Mouse (Mus musculus): ENCODE results near the gene Ubap2. TPM values are rescaled to one million over a fixed set of nuclear protein-coding genes. Genes with fewer than 3 reads are reported as not detected.

The Ubap2 gene
- polyA plus RNA-seq, 1 experiment from 2014 or later = 67.8 TPM

GRCm38 (mm10) chr4:41298976-41299375 is 24.0 kb upstream of the Ubap2 start:
- H3K4me3 ChIP-seq = no peak overlapping the region
- H3K36me3 ChIP-seq = peaks cover 97% of the 10 kb centered on the region
- H3K27me3 ChIP-seq (replicated peaks) = no peaks in the 10 kb centered on the region
- H3K9me3 ChIP-seq (replicated peaks) = no peaks in the 10 kb centered on the region
- no peak for ATAC-seq (ENCODE audit: insufficient number of reproducible peaks, low FRiP score)
- 0 out of 2 replicates have a peak, but pooled peaks cover 2% of the 10 kb centered on the region for H3K4me1 ChIP-seq (replicated peaks)
- no peak overlapping the region for H3K9ac ChIP-seq
- WGBS = 85% methylated on average over 5 of the region's 5 CpGs
- no peak overlapping the region for H3K4me2 ChIP-seq
- no peak overlapping the region for H3K27ac ChIP-seq (ENCODE audit: poor library complexity, severe bottlenecking)

- H3K9me3 ChIP-seq (replicated peaks) = no peaks in the 10 kb centered on the region
- ATAC-seq (ENCODE audit: insufficient number of reproducible peaks, low FRiP score) = no peak
Observed at GRCm38 (mm10) chr4:41295960-41296359, 21.0 kb upstream of the Ubap2 start.

GRCm38 (mm10) chr4:41295507-41295906 is 20.6 kb upstream of the Ubap2 start:
- Histone ChIP-seq H3K9ac (no peak overlapping the region), H3K4me1 (replicated peaks) (no peaks in the 10 kb centered on the region), H3K4me3 (no peak overlapping the region), H3K27ac (ENCODE audit: poor library complexity, severe bottlenecking) (no peak overlapping the region), H3K4me2 (no peak overlapping the region), H3K27me3 (replicated peaks) (no peaks in the 10 kb centered on the region), H3K9me3 (replicated peaks) (no peaks in the 10 kb centered on the region), H3K36me3 (peaks cover 99% of the 10 kb centered on the region)
- no peak for ATAC-seq (ENCODE audit: insufficient number of reproducible peaks, low FRiP score)
- WGBS = 87% methylated on average over 11 of the region's 11 CpGs

More at GRCm38 (mm10) chr4:41295960-41296359, 21.0 kb upstream of the Ubap2 start:
- Histone ChIP-seq H3K9ac (no peak overlapping the region), H3K4me1 (replicated peaks) (no peaks in the 10 kb centered on the region), H3K27me3 (replicated peaks) (no peaks in the 10 kb centered on the region), H3K27ac (ENCODE audit: poor library complexity, severe bottlenecking) (no peak overlapping the region), H3K4me2 (no peak overlapping the region), H3K4me3 (no peak overlapping the region), H3K36me3 (peaks cover 99% of the 10 kb centered on the region)
- WGBS = 93% methylated on average over 7 of the region's 7 CpGs

- Histone ChIP-seq H3K9ac (no peak overlapping the region), H3K4me2 (no peak overlapping the region), H3K4me1 (replicated peaks) (no peaks in the 10 kb centered on the region), H3K36me3 (peaks cover 91% of the 10 kb centered on the region), H3K9me3 (replicated peaks) (no peaks in the 10 kb centered on the region), H3K27me3 (replicated peaks) (no peaks in the 10 kb centered on the region), H3K4me3 (no peak overlapping the region), H3K27ac (ENCODE audit: poor library complexity, severe bottlenecking) (no peak overlapping the region)
- ATAC-seq (ENCODE audit: insufficient number of reproducible peaks, low FRiP score) = no peak
- 89% methylated on average over 4 of the region's 4 CpGs for WGBS
Observed at GRCm38 (mm10) chr4:41293907-41294306, 19.0 kb upstream of the Ubap2 start.

GRCm38 (mm10) chr4:41289802-41290201 is 14.9 kb upstream of the Ubap2 start:
- no peak for ATAC-seq (ENCODE audit: insufficient number of reproducible peaks, low FRiP score)
- Histone ChIP-seq H3K4me1 (replicated peaks) (no peaks in the 10 kb centered on the region), H3K4me3 (no peak overlapping the region), H3K27ac (ENCODE audit: poor library complexity, severe bottlenecking) (no peak overlapping the region), H3K4me2 (no peak overlapping the region), H3K36me3 (peaks cover 51% of the 10 kb centered on the region), H3K9ac (no peak overlapping the region), H3K27me3 (replicated peaks) (no peaks in the 10 kb centered on the region), H3K9me3 (replicated peaks) (no peaks in the 10 kb centered on the region)
- WGBS = 78% methylated on average over 7 of the region's 7 CpGs

GRCm38 (mm10) chr4:41286420-41286819 is 11.5 kb upstream of the Ubap2 start:
- Histone ChIP-seq H3K36me3 (peaks cover 17% of the 10 kb centered on the region), H3K9ac (no peak overlapping the region), H3K4me2 (no peak overlapping the region), H3K4me1 (replicated peaks) (no peaks in the 10 kb centered on the region), H3K4me3 (no peak overlapping the region), H3K9me3 (replicated peaks) (no peaks in the 10 kb centered on the region), H3K27ac (ENCODE audit: poor library complexity, severe bottlenecking) (no peak overlapping the region), H3K27me3 (replicated peaks) (no peaks in the 10 kb centered on the region)
- 16% methylated on average over 3 of the region's 3 CpGs for WGBS
- ATAC-seq (ENCODE audit: insufficient number of reproducible peaks, low FRiP score) = no peak

- no peaks in the 10 kb centered on the region for H3K9me3 ChIP-seq (replicated peaks)
- no peaks in the 10 kb centered on the region for H3K36me3 ChIP-seq
- ATAC-seq (ENCODE audit: insufficient number of reproducible peaks, low FRiP score) = no peak
- H3K27me3 ChIP-seq (replicated peaks) = no peaks in the 10 kb centered on the region
- no peak overlapping the region for H3K4me2 ChIP-seq
- no peak overlapping the region for H3K9ac ChIP-seq
- H3K4me3 ChIP-seq = no peak overlapping the region
- no peaks in the 10 kb centered on the region for H3K4me1 ChIP-seq (replicated peaks)
- 73% methylated on average over 2 of the region's 2 CpGs for WGBS
- H3K27ac ChIP-seq (ENCODE audit: poor library complexity, severe bottlenecking) = no peak overlapping the region
Observed at GRCm38 (mm10) chr4:41284087-41284486, 9.1 kb upstream of the Ubap2 start.

- Histone ChIP-seq H3K4me3 (peak overlapping the region; percentile 97; the same call in 1 of the 2 replicates), H3K27ac (ENCODE audit: poor library complexity, severe bottlenecking) (peak overlapping the region; percentile 97; the same call in 1 of the 2 replicates), H3K27me3 (replicated peaks) (no peaks in the 10 kb centered on the region), H3K9me3 (replicated peaks) (no peaks in the 10 kb centered on the region), H3K4me1 (replicated peaks) (peaks cover 27% of the 10 kb centered on the region), H3K4me2 (peak overlapping the region; percentile 86), H3K36me3 (peaks cover 3% of the 10 kb centered on the region), H3K9ac (peak overlapping the region; percentile 90)
- ATAC-seq (ENCODE audit: insufficient number of reproducible peaks, low FRiP score) = no peak
- 69% methylated on average over 5 of the region's 5 CpGs for WGBS
Observed at GRCm38 (mm10) chr4:41275927-41276326, 983 bp upstream of the Ubap2 start.

- 1% methylated on average over 18 of the region's 18 CpGs for WGBS
- ATAC-seq (ENCODE audit: insufficient number of reproducible peaks, low FRiP score) = peak; percentile 69
- H3K27ac ChIP-seq (ENCODE audit: poor library complexity, severe bottlenecking) = peak overlapping the region; percentile 97
- H3K36me3 ChIP-seq = peaks cover 12% of the 10 kb centered on the region
- H3K4me2 ChIP-seq = peak overlapping the region; percentile 86
- peak overlapping the region; percentile 90 for H3K9ac ChIP-seq
- H3K4me1 ChIP-seq (replicated peaks) = peaks cover 27% of the 10 kb centered on the region
- peak overlapping the region; percentile 97 for H3K4me3 ChIP-seq
- H3K9me3 ChIP-seq (replicated peaks) = no peaks in the 10 kb centered on the region
- H3K27me3 ChIP-seq (replicated peaks) = no peaks in the 10 kb centered on the region
Observed at GRCm38 (mm10) chr4:41274377-41274979, 466 bp downstream of the Ubap2 start.

GRCm38 (mm10) chr4:41268133-41268532 is 6.8 kb downstream of the Ubap2 start:
- Histone ChIP-seq H3K9ac (no peak overlapping the region), H3K9me3 (replicated peaks) (no peaks in the 10 kb centered on the region), H3K36me3 (peaks cover 45% of the 10 kb centered on the region), H3K27ac (ENCODE audit: poor library complexity, severe bottlenecking) (no peak overlapping the region), H3K4me3 (no peak overlapping the region), H3K4me1 (replicated peaks) (peaks cover 27% of the 10 kb centered on the region), H3K27me3 (replicated peaks) (no peaks in the 10 kb centered on the region), H3K4me2 (no peak overlapping the region)
- no peak for ATAC-seq (ENCODE audit: insufficient number of reproducible peaks, low FRiP score)

GRCm38 (mm10) chr4:41266350-41266749 is 8.6 kb downstream of the Ubap2 start:
- Histone ChIP-seq H3K27ac (ENCODE audit: poor library complexity, severe bottlenecking) (no peak overlapping the region), H3K9ac (no peak overlapping the region), H3K36me3 (peaks cover 56% of the 10 kb centered on the region), H3K9me3 (replicated peaks) (no peaks in the 10 kb centered on the region), H3K27me3 (replicated peaks) (no peaks in the 10 kb centered on the region), H3K4me1 (replicated peaks) (peaks cover 17% of the 10 kb centered on the region; the same call in 1 of the 2 replicates), H3K4me3 (no peak overlapping the region), H3K4me2 (no peak overlapping the region)
- ATAC-seq (ENCODE audit: insufficient number of reproducible peaks, low FRiP score) = no peak
- whole genome bisulfite sequencing = 92% methylated on average over 4 of the region's 4 CpGs

GRCm38 (mm10) chr4:41260691-41261090 is 14.3 kb downstream of the Ubap2 start:
- H3K36me3 ChIP-seq = peaks cover 26% of the 10 kb centered on the region
- H3K9ac ChIP-seq = no peak overlapping the region
- ATAC-seq (ENCODE audit: insufficient number of reproducible peaks, low FRiP score) = no peak
- H3K27me3 ChIP-seq (replicated peaks) = no peaks in the 10 kb centered on the region
- peaks cover 26% of the 10 kb centered on the region for H3K4me1 ChIP-seq (replicated peaks)
- no peak overlapping the region for H3K4me2 ChIP-seq
- H3K4me3 ChIP-seq = no peak overlapping the region
- no peaks in the 10 kb centered on the region for H3K9me3 ChIP-seq (replicated peaks)
- no peak overlapping the region for H3K27ac ChIP-seq (ENCODE audit: poor library complexity, severe bottlenecking)

Measured in heart, embryonic 12.5 days (tissue).